Mouse (Mus musculus) myocyte (in vitro differentiated cells): ENCODE data around the gene Spib.

ENCODE experiments used
- CEBPB ChIP-seq: IDR thresholded peaks from 2 replicates; pipeline ENCODE4 v1.6.1; 2011; ENCODE audit warnings: mild to moderate bottlenecking, moderate library complexity; ENCODE audit not compliant: poor library complexity, insufficient read depth, severe bottlenecking
- MYOD1 ChIP-seq, 3 experiments: IDR thresholded peaks; one replicate each; pipeline ENCODE4 v1.6.1; 2011; ENCODE audit warnings: control low read depth in 2 of 3, low read depth in 2 of 3, mild to moderate bottlenecking in 2 of 3, moderate library complexity in 1 of 3; ENCODE audit not compliant: insufficient read length in 2 of 3, control insufficient read depth in 1 of 3
- POLR2A ChIP-seq: IDR thresholded peaks from one replicate; pipeline ENCODE4 v1.6.1; 2011; ENCODE audit warnings: low read depth, mild to moderate bottlenecking, control low read depth, moderate library complexity; ENCODE audit not compliant: insufficient read length
- POLR2AphosphoS2 ChIP-seq: IDR thresholded peaks from one replicate; pipeline ENCODE4 v1.6.1; 2011; ENCODE audit warnings: low read depth, control low read depth; ENCODE audit not compliant: insufficient read length
- TCF12 ChIP-seq: IDR thresholded peaks from one replicate; pipeline ENCODE4 v1.6.1; 2011; ENCODE audit warnings: mild to moderate bottlenecking, control low read depth; ENCODE audit not compliant: poor library complexity, insufficient read depth, severe bottlenecking
- USF1 ChIP-seq: IDR thresholded peaks from one replicate; pipeline ENCODE4 v1.6.1; 2011; ENCODE audit warnings: low read depth, mild to moderate bottlenecking, control low read depth, moderate library complexity

DNA sequence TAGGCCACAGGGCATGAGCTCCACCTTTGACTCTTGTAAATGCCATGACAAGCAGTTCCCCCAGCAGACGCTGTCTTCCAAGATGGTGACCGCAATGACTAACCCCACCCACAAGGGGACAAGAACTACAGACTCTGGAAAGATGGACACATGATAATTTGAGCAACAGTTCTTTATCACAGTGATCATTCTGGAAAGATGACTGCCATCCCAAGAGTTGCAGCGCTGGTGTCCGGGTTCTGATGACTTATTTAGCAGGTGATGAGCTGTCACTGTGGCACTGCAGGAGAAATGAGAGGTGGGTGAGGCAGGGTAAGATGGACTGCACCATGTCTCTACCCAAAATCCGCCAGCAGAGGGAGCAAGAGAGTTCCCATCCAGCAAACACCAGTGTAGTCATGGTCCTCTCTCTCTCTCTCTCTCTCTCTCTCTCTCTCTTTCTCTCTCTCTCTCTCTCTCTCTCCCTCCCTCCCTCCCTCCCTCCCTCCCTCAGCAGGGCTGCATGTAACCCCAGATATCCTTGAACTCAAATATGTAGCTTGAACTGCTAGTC, 30.2 kb downstream of the Spib start:
- TF ChIP-seq POLR2A (no peak), USF1 (no peak), MYOD1 (IDR thresholded peaks at IDR 0.05; ENCODE audit: control insufficient read depth in 1 of 3, insufficient read length in 2 of 3, low read depth in 2 of 3) (no peak), POLR2AphosphoS2 (no peak), CEBPB (no peak), TCF12 (no peak)
